Mouse (Mus musculus) hindbrain, embryonic 13.5 days (tissue): ENCODE results near the gene Eps15. TPM values are rescaled to one million over a fixed set of nuclear protein-coding genes. Genes with fewer than 3 reads are reported as not detected.

Source experiments
- ATAC-seq: fragments of 200-750 bp; cut with Nextera tagmentation; 2 replicates; pipeline ENCODE4 v1.8.0; 2017; ENCODE audit warnings: moderate TSS enrichment; ENCODE audit not compliant: low FRiP score
- H3K27ac ChIP-seq: fragments of 300-500 bp; sonication (generic); 2 replicates; pipeline ENCODE4 v1.5.1; 2015; ENCODE audit warnings: inconsistent platforms, mild to moderate bottlenecking, moderate library complexity
- H3K27me3 ChIP-seq: fragments of 300-500 bp; sonication (generic); 2 replicates; pipeline ENCODE4 v1.6.1; 2015; ENCODE audit warnings: mild to moderate bottlenecking, inconsistent platforms
- H3K36me3 ChIP-seq: fragments of 300-500 bp; sonication (generic); 2 replicates; pipeline ENCODE4 v1.6.1; 2015; ENCODE audit warnings: mild to moderate bottlenecking, inconsistent platforms
- H3K4me1 ChIP-seq: fragments of 300-500 bp; sonication (generic); replicated peaks from 2 replicates; pipeline ENCODE4 v1.6.1; 2015; ENCODE audit warnings: inconsistent platforms
- H3K4me2 ChIP-seq: fragments of 300-500 bp; sonication (generic); 2 replicates; pipeline ENCODE4 v1.6.1; 2015; ENCODE audit warnings: inconsistent platforms, mild to moderate bottlenecking, moderate library complexity
- H3K4me3 ChIP-seq: fragments of 300-500 bp; sonication (generic); 2 replicates; pipeline ENCODE4 v1.5.1; 2015; ENCODE audit warnings: mild to moderate bottlenecking, inconsistent platforms
- H3K9ac ChIP-seq: fragments of 300-500 bp; sonication (generic); 2 replicates; pipeline ENCODE4 v1.6.1; 2015; ENCODE audit warnings: mild to moderate bottlenecking, inconsistent platforms
- H3K9me3 ChIP-seq: fragments of 300-500 bp; sonication (generic); 2 replicates; pipeline ENCODE4 v1.6.1; 2016; ENCODE audit warnings: inconsistent platforms
- WGBS: fragments of 180-500 bp; shearing (Covaris S2); methylation state at CpG from one replicate; pipeline ENCODE4 v1.1.7; 2015; 5-methylcytosine and 5-hydroxymethylcytosine counted together
- polyA plus RNA-seq: library from polyadenylated mRNA; unstranded; fragments of >200 nt; fragmentation: Nextera tagmentation; extraction: Ambion mirVana; gene quantifications from 2 replicates; pipeline ENCODE4 v1.2.1, GENCODE M21; 2015

Eps15 gene
- polyA plus RNA-seq, 1 experiment from 2014 or later = 68.8 TPM

DNA sequence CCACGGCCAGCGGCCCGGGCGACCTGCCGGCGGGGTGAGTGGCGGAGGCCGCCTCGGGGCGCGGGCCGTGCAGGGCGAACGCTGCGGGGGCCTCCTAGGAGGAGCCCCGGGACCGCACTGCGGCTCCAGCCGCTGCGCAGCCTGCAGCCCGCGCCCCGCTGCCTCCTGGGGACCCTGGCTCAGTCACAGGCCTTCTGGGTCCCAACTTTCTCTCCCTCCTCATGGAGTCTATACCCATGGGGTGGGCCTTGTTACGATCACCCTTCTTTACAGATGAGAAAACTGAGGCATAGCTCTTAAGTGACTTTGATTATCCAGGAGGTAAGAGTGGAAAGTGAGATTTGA is 127.1 kb downstream of the Eps15 start:
- H3K9ac ChIP-seq = peak overlapping the region; percentile 80
- ATAC-seq = peak; percentile 36
- H3K27ac ChIP-seq = no peak overlapping the region
- peak overlapping the region; percentile 68 for H3K4me3 ChIP-seq
- WGBS = 1% methylated on average over 24 of the region's 24 CpGs
- no peaks in the 10 kb centered on the region for H3K9me3 ChIP-seq
- H3K27me3 ChIP-seq = peaks cover 12% of the 10 kb centered on the region
- H3K4me1 ChIP-seq = peaks cover 21% of the 10 kb centered on the region
- H3K4me2 ChIP-seq = peak overlapping the region; percentile 96
- no peaks in the 10 kb centered on the region for H3K36me3 ChIP-seq

DNA sequence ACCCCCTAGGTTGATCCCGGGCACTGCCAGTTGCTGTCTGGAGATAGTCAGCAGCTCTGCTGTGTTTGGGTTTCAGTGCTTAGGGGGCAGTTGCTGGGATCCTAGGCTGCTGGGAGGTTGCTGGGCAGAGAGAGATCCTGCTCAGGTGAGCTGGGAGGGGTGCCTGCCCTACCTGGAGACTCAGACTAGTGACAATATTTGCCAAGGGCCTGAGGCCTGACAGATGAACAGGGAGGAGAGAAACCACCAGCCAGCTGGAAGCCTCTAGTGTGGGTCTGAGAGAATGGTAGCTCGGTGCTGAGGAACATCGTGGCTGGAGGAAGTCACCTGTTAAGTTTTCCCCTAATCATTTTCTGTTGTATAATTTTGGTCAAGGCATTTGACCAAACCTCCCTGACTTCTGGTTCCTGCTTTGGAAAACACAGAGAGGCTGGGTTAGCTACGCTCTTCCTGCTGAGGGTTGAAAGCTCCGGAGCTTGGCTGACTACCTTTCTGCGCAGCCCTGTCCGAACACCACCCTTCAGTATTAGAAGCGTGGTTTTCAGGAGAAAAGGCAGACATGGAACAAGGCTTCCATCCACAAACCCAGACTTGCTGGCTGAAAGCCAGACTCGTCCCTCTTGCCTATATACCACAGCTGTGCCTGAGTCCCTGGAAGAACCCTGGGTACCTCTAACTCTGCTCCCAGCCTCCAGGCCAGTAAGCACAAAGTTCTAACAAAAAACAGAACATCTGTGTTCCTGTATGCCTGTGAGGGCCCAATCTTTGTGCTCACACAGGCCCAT is 127.8 kb downstream of the Eps15 start:
- 86% methylated on average over 9 of the region's 9 CpGs for WGBS
- Histone ChIP-seq H3K4me3 (no peak overlapping the region), H3K36me3 (no peaks in the 10 kb centered on the region), H3K27ac (no peak overlapping the region), H3K9me3 (no peaks in the 10 kb centered on the region), H3K4me2 (peak overlapping the region; percentile 96; the same call in 1 of the 2 replicates), H3K27me3 (peaks cover 12% of the 10 kb centered on the region), H3K9ac (no peak overlapping the region), H3K4me1 (peaks cover 21% of the 10 kb centered on the region)
- ATAC-seq = no peak

DNA sequence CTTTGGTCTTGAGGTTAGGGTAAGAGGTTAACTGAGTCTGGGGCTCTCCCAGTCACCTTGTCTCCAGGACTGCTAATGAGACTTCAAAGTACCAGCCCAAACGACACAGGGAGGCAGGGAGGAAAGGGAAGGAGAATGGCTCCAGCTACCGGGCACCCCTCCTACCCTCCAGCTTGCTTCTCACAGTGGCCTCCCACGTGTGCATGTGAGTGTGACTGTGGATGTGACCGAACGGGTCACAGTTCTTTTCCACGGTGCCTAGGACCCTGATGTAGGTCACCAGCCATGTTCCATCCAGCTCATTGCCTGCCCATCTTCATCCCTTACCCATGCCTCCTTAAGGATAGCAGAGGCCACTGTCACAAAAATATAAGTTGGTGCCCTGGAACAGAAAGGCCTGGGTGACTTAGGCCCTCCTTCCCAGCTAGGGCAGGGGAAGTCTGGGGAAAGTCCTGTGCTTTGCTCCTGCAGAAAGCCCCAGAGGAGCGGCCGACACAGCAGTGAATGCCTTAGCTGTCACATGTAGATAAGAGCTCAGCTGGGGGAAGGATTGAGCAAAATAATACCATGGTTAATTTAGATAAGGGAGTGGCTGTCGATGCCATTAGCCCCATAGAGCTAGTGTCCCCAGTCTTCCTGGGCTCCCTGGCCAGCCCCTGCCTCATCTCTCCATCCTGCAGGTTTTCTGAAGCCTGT is 130.8 kb downstream of the Eps15 start:
- no peak for ATAC-seq
- Histone ChIP-seq H3K4me3 (no peak overlapping the region), H3K9me3 (no peaks in the 10 kb centered on the region), H3K36me3 (no peaks in the 10 kb centered on the region), H3K4me1 (peaks cover 17% of the 10 kb centered on the region), H3K4me2 (no peak overlapping the region), H3K27me3 (peaks cover 8% of the 10 kb centered on the region), H3K27ac (no peak overlapping the region), H3K9ac (no peak overlapping the region)
- 76% methylated on average over 9 of the region's 9 CpGs for WGBS

DNA sequence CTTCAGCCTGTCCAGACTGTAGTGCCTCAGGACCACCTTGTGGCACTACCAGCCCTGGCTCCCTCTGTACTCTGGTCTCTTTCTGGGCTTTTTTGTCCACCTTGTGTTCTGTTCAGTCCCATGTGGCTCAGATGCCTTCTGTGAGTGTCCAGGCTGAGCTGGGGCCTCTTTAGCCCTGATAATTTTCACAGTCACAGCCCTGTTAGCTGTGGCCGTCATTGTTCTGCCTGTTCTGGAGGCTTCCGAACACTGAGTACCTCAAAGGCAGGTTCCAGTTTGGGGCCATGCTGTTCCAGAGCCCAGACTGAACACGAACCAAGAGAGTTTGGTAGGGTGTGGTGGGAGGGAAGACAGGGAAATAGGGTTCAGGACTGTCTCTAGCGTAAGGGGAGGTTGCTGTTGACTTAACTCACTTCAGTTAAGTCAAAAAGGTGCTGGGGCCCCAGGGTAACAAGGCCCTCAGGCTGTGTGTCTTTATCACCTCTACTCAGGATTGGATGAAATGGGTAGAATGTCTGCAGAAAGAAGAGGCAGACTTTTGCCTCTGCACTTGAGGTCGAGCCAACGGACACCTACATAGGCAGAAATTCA is 131.4 kb downstream of the Eps15 start:
- 89% methylated on average over 6 of the region's 6 CpGs for WGBS
- Histone ChIP-seq H3K27me3 (peaks cover 8% of the 10 kb centered on the region), H3K4me1 (peaks cover 11% of the 10 kb centered on the region), H3K4me3 (no peak overlapping the region), H3K4me2 (no peak overlapping the region), H3K9ac (no peak overlapping the region), H3K36me3 (no peaks in the 10 kb centered on the region), H3K9me3 (no peaks in the 10 kb centered on the region), H3K27ac (no peak overlapping the region)
- ATAC-seq = no peak

DNA sequence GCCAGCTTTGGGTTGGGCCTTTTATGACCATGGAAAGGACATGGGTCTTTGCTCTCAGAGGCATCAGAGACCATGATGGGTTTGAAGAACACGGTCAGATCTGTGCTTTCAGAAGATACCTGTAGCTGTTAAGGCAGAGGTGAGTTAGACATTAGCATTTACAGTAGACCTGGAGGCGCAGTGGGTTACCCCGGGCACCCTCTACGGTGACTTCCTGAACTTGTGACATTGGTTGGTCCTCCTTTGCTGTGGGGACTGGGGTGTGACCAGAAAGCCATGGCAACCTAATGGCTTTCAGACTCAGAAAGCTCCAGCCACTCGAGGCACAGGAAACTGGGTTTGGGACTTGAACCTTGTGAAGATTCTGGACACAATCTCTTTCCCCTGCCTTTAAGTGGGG is 132.2 kb downstream of the Eps15 start:
- no peak overlapping the region for H3K27ac ChIP-seq
- ATAC-seq = no peak
- no peaks in the 10 kb centered on the region for H3K36me3 ChIP-seq
- peaks cover 7% of the 10 kb centered on the region for H3K27me3 ChIP-seq
- H3K4me3 ChIP-seq = no peak overlapping the region
- WGBS = 92% methylated on average over 5 of the region's 5 CpGs
- peaks cover 3% of the 10 kb centered on the region; the same call in 1 of the 2 replicates for H3K4me1 ChIP-seq
- no peak overlapping the region for H3K4me2 ChIP-seq
- no peaks in the 10 kb centered on the region for H3K9me3 ChIP-seq
- no peak overlapping the region for H3K9ac ChIP-seq

DNA sequence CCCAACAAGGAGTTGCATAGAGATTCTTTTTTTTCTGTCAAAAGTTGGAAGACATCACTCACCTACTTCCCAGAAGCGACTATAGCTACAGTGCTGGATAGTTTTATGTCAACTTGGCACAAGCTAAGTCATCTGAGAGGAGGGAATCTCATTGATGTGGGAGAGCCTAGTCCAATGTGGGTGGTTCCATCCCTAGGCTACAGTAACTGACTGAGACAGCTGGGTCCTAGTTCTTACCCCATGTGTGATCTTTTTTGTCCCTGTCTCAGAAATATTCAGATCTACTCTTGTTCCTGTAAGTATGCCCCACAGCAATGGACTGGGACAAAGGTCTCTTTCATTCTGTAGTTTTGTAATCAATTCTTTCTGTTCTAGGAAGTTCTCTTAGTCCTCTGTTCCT is 137.9 kb downstream of the Eps15 start:
- Histone ChIP-seq H3K36me3 (no peaks in the 10 kb centered on the region), H3K9ac (no peak overlapping the region), H3K4me1 (no peaks in the 10 kb centered on the region), H3K4me2 (no peak overlapping the region), H3K27me3 (no peaks in the 10 kb centered on the region), H3K4me3 (no peak overlapping the region), H3K9me3 (no peaks in the 10 kb centered on the region), H3K27ac (no peak overlapping the region)
- WGBS = 76% methylated on average over 1 of the region's 1 CpGs
- ATAC-seq = no peak

DNA sequence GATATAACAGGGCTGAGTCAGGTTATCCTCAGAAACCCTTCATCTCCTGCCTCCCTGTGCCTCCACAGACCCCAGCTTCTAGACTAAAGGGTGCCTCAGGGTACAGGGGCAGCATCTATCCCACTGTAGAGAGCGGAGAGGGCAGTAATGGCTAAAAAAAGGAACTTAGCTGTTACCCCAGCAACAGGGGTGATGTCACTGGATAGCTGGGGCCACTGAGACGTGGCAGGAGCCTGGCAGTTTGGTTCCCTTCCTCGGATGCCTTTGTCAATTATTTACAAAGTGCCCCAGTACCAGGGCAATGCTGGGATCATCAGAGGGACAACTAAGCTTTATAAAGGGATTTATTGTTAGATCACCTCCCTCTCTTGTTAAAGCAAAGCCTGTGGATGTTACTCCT is 138.9 kb downstream of the Eps15 start:
- Histone ChIP-seq H3K36me3 (no peaks in the 10 kb centered on the region), H3K9me3 (no peaks in the 10 kb centered on the region), H3K4me1 (no peaks in the 10 kb centered on the region), H3K9ac (no peak overlapping the region), H3K4me2 (no peak overlapping the region), H3K27me3 (no peaks in the 10 kb centered on the region), H3K27ac (no peak overlapping the region), H3K4me3 (no peak overlapping the region)
- 19% methylated on average over 3 of the region's 3 CpGs for WGBS
- ATAC-seq = no peak

DNA sequence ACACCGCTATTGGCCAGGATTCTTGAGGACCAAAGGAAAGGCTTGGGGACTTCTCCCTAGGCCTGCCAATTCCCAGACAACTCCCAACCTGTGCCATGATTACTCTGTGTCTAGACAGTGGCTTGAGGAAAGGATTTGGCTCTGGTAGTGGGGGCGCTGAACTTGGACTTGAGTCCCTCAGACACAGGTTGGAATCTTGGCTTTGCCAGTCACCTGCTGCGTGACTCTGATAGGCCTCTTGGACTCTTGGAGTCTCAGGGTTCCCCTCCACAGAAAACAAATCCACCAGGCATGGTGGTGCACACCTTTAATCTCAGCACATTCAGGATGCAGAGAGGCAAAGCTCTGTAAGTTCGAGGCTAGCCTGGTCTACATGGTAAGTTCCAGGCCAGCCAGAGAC is 139.5 kb downstream of the Eps15 start:
- no peaks in the 10 kb centered on the region for H3K4me1 ChIP-seq
- no peaks in the 10 kb centered on the region for H3K9me3 ChIP-seq
- H3K27me3 ChIP-seq = no peaks in the 10 kb centered on the region
- H3K27ac ChIP-seq = no peak overlapping the region
- no peak overlapping the region for H3K9ac ChIP-seq
- no peak for ATAC-seq
- H3K4me3 ChIP-seq = no peak overlapping the region
- no peaks in the 10 kb centered on the region for H3K36me3 ChIP-seq
- H3K4me2 ChIP-seq = no peak overlapping the region
- WGBS = 90% methylated on average over 4 of the region's 4 CpGs

DNA sequence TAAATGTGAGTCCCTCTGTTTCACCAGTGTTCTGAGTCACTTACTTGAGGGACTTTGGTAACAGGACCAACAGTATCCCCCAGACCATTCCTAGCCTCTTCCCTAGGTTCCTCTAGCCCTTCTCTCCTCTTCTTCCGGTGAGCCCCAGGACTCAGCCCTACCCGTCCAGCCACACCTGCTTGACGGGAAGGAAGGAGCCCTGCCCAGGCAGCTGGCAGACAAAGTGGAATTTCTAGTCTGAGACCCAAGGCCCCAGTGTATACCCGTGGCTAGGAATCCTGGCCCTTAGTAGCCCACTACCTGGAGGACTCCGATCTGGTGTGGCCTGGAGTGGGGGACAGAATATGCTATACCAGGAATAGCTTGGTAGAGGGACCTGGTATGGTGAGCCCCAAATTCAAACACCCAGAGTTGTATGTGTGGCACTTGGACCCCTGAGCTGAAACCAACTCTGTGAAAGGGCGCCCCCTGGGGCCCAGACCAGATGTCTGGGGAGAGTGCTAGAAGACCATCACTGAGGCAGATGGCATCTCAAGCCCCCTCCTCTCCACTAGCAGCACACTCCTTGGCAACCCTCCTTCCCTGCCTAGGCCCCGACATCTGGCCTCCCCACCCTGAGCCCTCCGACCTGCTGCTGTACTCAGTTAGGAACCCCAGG is 140.2 kb downstream of the Eps15 start:
- Histone ChIP-seq H3K9me3 (no peaks in the 10 kb centered on the region), H3K4me3 (no peak overlapping the region), H3K4me1 (no peaks in the 10 kb centered on the region), H3K9ac (no peak overlapping the region), H3K27me3 (no peaks in the 10 kb centered on the region), H3K27ac (no peak overlapping the region), H3K4me2 (no peak overlapping the region), H3K36me3 (no peaks in the 10 kb centered on the region)
- WGBS = 66% methylated on average over 8 of the region's 8 CpGs
- no peak for ATAC-seq

DNA sequence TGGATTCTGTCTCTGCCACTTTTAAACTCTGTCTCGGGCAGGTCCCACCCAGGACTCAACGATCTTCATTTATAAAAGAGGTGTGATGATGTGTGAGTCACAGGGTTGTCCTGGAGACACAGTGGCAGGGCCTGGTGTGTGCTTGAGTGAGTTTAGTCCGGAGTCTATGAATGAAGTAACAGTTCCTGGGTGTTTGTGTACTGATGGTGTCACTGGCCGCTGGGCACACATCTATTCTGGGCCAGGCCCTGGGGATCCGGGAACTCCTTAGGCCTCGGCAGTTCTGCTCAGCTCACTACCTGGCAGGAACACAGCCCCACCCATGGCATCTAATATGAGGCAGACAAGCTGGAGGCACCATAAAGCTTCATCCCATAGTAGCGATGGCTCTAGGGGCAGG is 141.5 kb downstream of the Eps15 start:
- ATAC-seq = no peak
- Histone ChIP-seq H3K27me3 (no peaks in the 10 kb centered on the region), H3K27ac (no peak overlapping the region), H3K9me3 (no peaks in the 10 kb centered on the region), H3K4me3 (no peak overlapping the region), H3K4me2 (no peak overlapping the region), H3K4me1 (no peaks in the 10 kb centered on the region), H3K36me3 (no peaks in the 10 kb centered on the region), H3K9ac (no peak overlapping the region)
- 89% methylated on average over 7 of the region's 7 CpGs for WGBS

DNA sequence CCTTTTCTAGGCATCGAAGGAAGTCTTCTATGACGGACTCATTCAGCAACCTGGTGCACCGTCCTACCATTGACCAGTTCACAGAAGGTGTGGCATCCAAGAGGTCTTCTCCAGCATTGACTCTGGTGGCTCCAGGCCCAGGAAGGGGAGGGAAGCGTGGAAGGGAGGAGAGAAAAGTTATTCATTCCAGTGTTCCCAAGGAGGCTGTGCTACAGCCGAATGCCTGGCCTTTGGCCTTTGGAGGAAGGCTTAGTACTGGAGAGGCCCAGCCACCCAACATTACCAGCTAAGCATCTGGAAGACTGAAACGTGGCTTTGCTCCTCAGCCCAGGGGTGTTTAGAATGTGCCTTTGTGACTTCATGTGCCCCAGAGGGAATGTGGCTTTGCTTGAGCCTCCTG is 142.4 kb downstream of the Eps15 start:
- H3K9ac ChIP-seq = no peak overlapping the region
- H3K4me3 ChIP-seq = no peak overlapping the region
- H3K27me3 ChIP-seq = no peaks in the 10 kb centered on the region
- no peaks in the 10 kb centered on the region for H3K36me3 ChIP-seq
- ATAC-seq = no peak
- WGBS = 68% methylated on average over 6 of the region's 6 CpGs
- no peak overlapping the region for H3K27ac ChIP-seq
- H3K9me3 ChIP-seq = no peaks in the 10 kb centered on the region
- H3K4me1 ChIP-seq = no peaks in the 10 kb centered on the region
- no peak overlapping the region for H3K4me2 ChIP-seq

DNA sequence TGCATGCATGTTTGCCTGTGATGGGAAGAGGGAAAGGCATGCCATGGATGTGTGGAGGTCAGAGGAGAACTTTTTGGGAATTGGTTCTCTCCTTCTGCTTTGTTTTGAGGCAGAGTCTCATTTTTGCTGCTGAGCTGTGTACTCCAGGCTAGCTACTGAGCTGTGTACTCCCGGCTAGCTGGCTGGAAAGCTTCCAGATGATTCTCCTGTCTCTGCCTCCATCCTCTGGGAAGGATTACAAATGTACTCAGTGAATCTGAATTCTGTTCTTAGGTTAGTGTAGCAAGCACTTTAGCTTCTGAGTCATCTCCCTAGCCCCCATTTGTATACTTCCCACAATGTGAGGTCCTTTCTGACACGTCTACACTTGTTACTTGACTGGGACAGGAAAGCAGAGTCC is 143.4 kb downstream of the Eps15 start:
- no peaks in the 10 kb centered on the region for H3K36me3 ChIP-seq
- no peak for ATAC-seq
- H3K27me3 ChIP-seq = no peaks in the 10 kb centered on the region
- no peak overlapping the region for H3K27ac ChIP-seq
- no peaks in the 10 kb centered on the region for H3K9me3 ChIP-seq
- no peak overlapping the region for H3K4me3 ChIP-seq
- no peak overlapping the region for H3K9ac ChIP-seq
- H3K4me2 ChIP-seq = no peak overlapping the region
- H3K4me1 ChIP-seq = no peaks in the 10 kb centered on the region
- 84% methylated on average over 2 of the region's 2 CpGs for WGBS
